Mouse (Mus musculus) stomach, embryonic 16.5 days (tissue): Measurements from ENCODE around the gene Dbndd1. TPM values are rescaled to one million over a fixed set of nuclear protein-coding genes. Genes with fewer than 3 reads are reported as not detected.

Source experiments
- ATAC-seq: fragments of 200-750 bp; cut with Nextera tagmentation; 2 replicates; pipeline ENCODE4 v1.8.0; 2017; ENCODE audit warnings: moderate number of reproducible peaks, moderate TSS enrichment; ENCODE audit not compliant: insufficient read depth, low FRiP score
- H3K27ac ChIP-seq: fragments of 300-500 bp; sonication (generic); 2 replicates; pipeline ENCODE4 v1.5.1; 2014; ENCODE audit warnings: low read length
- H3K27me3 ChIP-seq: fragments of 300-500 bp; sonication (generic); 2 replicates; pipeline ENCODE4 v1.6.1; 2014; ENCODE audit warnings: low read length, control low read depth, mixed read lengths; ENCODE audit not compliant: control insufficient read depth, insufficient read depth
- H3K36me3 ChIP-seq: fragments of 300-500 bp; sonication (generic); 2 replicates; pipeline ENCODE4 v1.6.1; 2014; ENCODE audit warnings: low read length; ENCODE audit not compliant: control insufficient read depth, insufficient read depth
- H3K4me1 ChIP-seq: fragments of 300-500 bp; sonication (generic); 2 replicates; pipeline ENCODE4 v1.6.1; 2014; ENCODE audit warnings: low read length, control low read depth, mixed read lengths; ENCODE audit not compliant: control insufficient read depth, insufficient read depth
- H3K4me2 ChIP-seq: fragments of 300-500 bp; sonication (generic); 2 replicates; pipeline ENCODE4 v1.6.1; 2014; ENCODE audit warnings: low read depth, low read length, mixed read lengths
- H3K4me3 ChIP-seq: fragments of 300-500 bp; sonication (generic); replicated peaks from 2 replicates; pipeline ENCODE4 v1.5.1; 2014; ENCODE audit warnings: mild to moderate bottlenecking, low read length
- H3K9ac ChIP-seq: fragments of 300-500 bp; sonication (generic); 2 replicates; pipeline ENCODE4 v1.6.1; 2014; ENCODE audit warnings: low read length
- H3K9me3 ChIP-seq: fragments of 300-500 bp; sonication (generic); replicated peaks from 2 replicates; pipeline ENCODE4 v1.6.1; 2016; ENCODE audit warnings: low read length, control low read depth; ENCODE audit not compliant: control insufficient read depth
- WGBS: fragments of 180-500 bp; shearing (Covaris S2); extraction: QIAGEN DNeasy Blood & Tissue Kit; methylation state at CpG from one replicate; pipeline ENCODE4 v1.1.7; 2014; 5-methylcytosine and 5-hydroxymethylcytosine counted together
- polyA plus RNA-seq: library from polyadenylated mRNA; unstranded; fragments of >200 nt; fragmentation: Nextera tagmentation; extraction: Ambion mirVana; gene quantifications from 2 replicates; pipeline ENCODE4 v1.2.1, GENCODE M21; 2015

The Dbndd1 gene
- polyA plus RNA-seq, 1 experiment from 2014 or later: 3.2 TPM

- 27% methylated on average over 10 of the region's 10 CpGs for WGBS
- H3K9ac ChIP-seq: peak overlapping the region; percentile 32; the same call in 1 of the 2 replicates
- ATAC-seq: no peak
Measured at GRCm38 (mm10) chr8:123518172-123518571, 2.9 kb upstream of the Dbndd1 start.

DNA sequence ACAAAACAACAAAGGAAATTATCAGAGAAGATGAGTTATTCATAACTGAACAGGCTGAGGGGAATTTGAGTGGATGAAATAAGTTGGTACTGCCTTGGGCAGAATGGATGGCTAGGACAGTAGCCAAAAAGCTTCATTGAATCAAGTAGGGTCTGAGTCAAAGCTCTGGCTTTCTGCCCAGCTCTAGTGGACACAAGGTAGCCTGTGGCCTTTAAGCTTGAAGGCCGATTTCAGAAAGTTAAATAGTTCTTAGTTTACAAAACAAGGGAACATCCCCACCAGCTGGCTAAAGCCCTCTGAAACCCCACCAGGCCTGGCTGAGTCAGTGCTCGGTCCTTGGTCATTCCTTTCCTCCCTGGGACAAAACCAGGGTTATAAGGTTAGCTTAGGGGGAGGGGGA, 1.3 kb upstream of the Dbndd1 start:
- no peak overlapping the region for H3K9ac ChIP-seq
- no peak overlapping the region for H3K27ac ChIP-seq
- WGBS: 43% methylated on average over 2 of the region's 2 CpGs
- H3K27me3 ChIP-seq: peaks cover 39% of the 10 kb centered on the region
- H3K36me3 ChIP-seq: no peaks in the 10 kb centered on the region
- no peak overlapping the region for H3K4me3 ChIP-seq
- no peaks in the 10 kb centered on the region for H3K9me3 ChIP-seq
- peaks cover 16% of the 10 kb centered on the region for H3K4me1 ChIP-seq
- no peak for ATAC-seq
- no peak overlapping the region for H3K4me2 ChIP-seq

More at GRCm38 (mm10) chr8:123518172-123518571, 2.9 kb upstream of the Dbndd1 start:
- Histone ChIP-seq H3K27me3 (peaks cover 31% of the 10 kb centered on the region), H3K4me1 (peaks cover 16% of the 10 kb centered on the region), H3K4me2 (peak overlapping the region; percentile 93), H3K4me3 (peak overlapping the region; percentile 82), H3K27ac (no peak overlapping the region), H3K9me3 (no peaks in the 10 kb centered on the region), H3K36me3 (no peaks in the 10 kb centered on the region)

GRCm38 (mm10) chr8:123515540-123515897, 256 bp upstream of the Dbndd1 start:
- Histone ChIP-seq H3K9ac (no peak overlapping the region), H3K27ac (no peak overlapping the region), H3K4me1 (peaks cover 16% of the 10 kb centered on the region), H3K36me3 (no peaks in the 10 kb centered on the region), H3K4me2 (peak overlapping the region; percentile 100), H3K27me3 (peaks cover 39% of the 10 kb centered on the region), H3K9me3 (no peaks in the 10 kb centered on the region), H3K4me3 (peak overlapping the region; percentile 67)
- no peak for ATAC-seq
- under 1% methylated on average over 11 of the region's 11 CpGs for WGBS

GRCm38 (mm10) chr8:123514136-123514535, 1.1 kb downstream of the Dbndd1 start:
- Histone ChIP-seq H3K27me3 (peaks cover 39% of the 10 kb centered on the region), H3K4me3 (peak overlapping the region; percentile 67), H3K9me3 (no peaks in the 10 kb centered on the region), H3K4me1 (peaks cover 10% of the 10 kb centered on the region), H3K9ac (peak overlapping the region; percentile 75), H3K36me3 (no peaks in the 10 kb centered on the region), H3K4me2 (peak overlapping the region; percentile 100), H3K27ac (no peak overlapping the region)
- 3% methylated on average over 9 of the region's 9 CpGs for WGBS
- no peak for ATAC-seq

GRCm38 (mm10) chr8:123510819-123511218, 4.4 kb downstream of the Dbndd1 start:
- Histone ChIP-seq H3K9ac (no peak overlapping the region), H3K9me3 (no peaks in the 10 kb centered on the region), H3K27me3 (peaks cover 30% of the 10 kb centered on the region), H3K27ac (no peak overlapping the region), H3K4me3 (no peak overlapping the region), H3K4me2 (no peak overlapping the region), H3K4me1 (0 out of 2 replicates have a peak, but pooled peaks cover 6% of the 10 kb centered on the region), H3K36me3 (no peaks in the 10 kb centered on the region)
- WGBS: 69% methylated on average over 5 of the region's 5 CpGs
- no peak for ATAC-seq

- H3K27me3 ChIP-seq: no peaks in the 10 kb centered on the region
- no peak overlapping the region for H3K9ac ChIP-seq
- H3K9me3 ChIP-seq: no peaks in the 10 kb centered on the region
- ATAC-seq: no peak
- H3K4me2 ChIP-seq: no peak overlapping the region
- peaks cover 20% of the 10 kb centered on the region for H3K36me3 ChIP-seq
- no peak overlapping the region for H3K27ac ChIP-seq
- no peaks in the 10 kb centered on the region for H3K4me1 ChIP-seq
- no peak overlapping the region for H3K4me3 ChIP-seq
- 89% methylated on average over 5 of the region's 5 CpGs for WGBS
Measured at GRCm38 (mm10) chr8:123507153-123507552, 8.1 kb downstream of the Dbndd1 start.

- Histone ChIP-seq H3K36me3 (peaks cover 24% of the 10 kb centered on the region), H3K9ac (no peak overlapping the region), H3K4me3 (no peak overlapping the region), H3K27me3 (no peaks in the 10 kb centered on the region), H3K27ac (no peak overlapping the region), H3K4me2 (no peak overlapping the region), H3K4me1 (no peaks in the 10 kb centered on the region), H3K9me3 (no peaks in the 10 kb centered on the region)
- 80% methylated on average over 9 of the region's 9 CpGs for WGBS
- ATAC-seq: no peak
Measured at GRCm38 (mm10) chr8:123505695-123506094, 9.6 kb downstream of the Dbndd1 start.

GRCm38 (mm10) chr8:123505267-123505666, 10.0 kb downstream of the Dbndd1 start:
- H3K9ac ChIP-seq: no peak overlapping the region
- H3K27ac ChIP-seq: no peak overlapping the region
- no peak for ATAC-seq
- peaks cover 24% of the 10 kb centered on the region for H3K36me3 ChIP-seq
- no peaks in the 10 kb centered on the region for H3K9me3 ChIP-seq
- 78% methylated on average over 4 of the region's 4 CpGs for WGBS
- H3K4me2 ChIP-seq: no peak overlapping the region
- no peaks in the 10 kb centered on the region for H3K4me1 ChIP-seq
- H3K4me3 ChIP-seq: no peak overlapping the region
- H3K27me3 ChIP-seq: no peaks in the 10 kb centered on the region

- no peaks in the 10 kb centered on the region for H3K4me1 ChIP-seq
- H3K4me2 ChIP-seq: no peak overlapping the region
- no peak overlapping the region for H3K4me3 ChIP-seq
- no peak for ATAC-seq
- H3K9ac ChIP-seq: no peak overlapping the region
- H3K27ac ChIP-seq: no peak overlapping the region
- no peaks in the 10 kb centered on the region for H3K27me3 ChIP-seq
- peaks cover 27% of the 10 kb centered on the region for H3K36me3 ChIP-seq
- 87% methylated on average over 9 of the region's 9 CpGs for WGBS
- no peaks in the 10 kb centered on the region for H3K9me3 ChIP-seq
Measured at GRCm38 (mm10) chr8:123504591-123505195, 10.6 kb downstream of the Dbndd1 start.
